Mouse (Mus musculus): ENCODE results near the gene Neu3.

GRCm38 (mm10) chr7:99853350-99853749 lies 25.1 kb upstream of the Neu3 start:
- TF ChIP-seq CTCF (IDR thresholded peaks at IDR 0.05): no peak
- no peak for TF ChIP-seq POLR2A (IDR thresholded peaks at IDR 0.05; ENCODE audit: insufficient read depth, low read depth, low read length)
